Mouse (Mus musculus) small intestine, adult 2 months (tissue): Measurements from ENCODE around the gene Olfr571. TPM values are rescaled to one million over a fixed set of nuclear protein-coding genes. Genes with fewer than 3 reads are reported as not detected.

Source experiments
- H3K27ac ChIP-seq: fragments of 200-500 bp; 2 replicates; pipeline ENCODE4 v1.5.1; 2012; ENCODE audit warnings: low read depth, low read length, control low read depth, inconsistent platforms; ENCODE audit not compliant: insufficient read depth
- H3K27me3 ChIP-seq: fragments of 200-500 bp; 2 replicates; pipeline ENCODE4 v1.6.1; 2012; ENCODE audit warnings: mild to moderate bottlenecking, moderate library complexity, low read length, inconsistent platforms; ENCODE audit not compliant: control insufficient read depth, insufficient read depth
- H3K36me3 ChIP-seq: fragments of 200-500 bp; 2 replicates; pipeline ENCODE4 v1.6.1; 2012; ENCODE audit warnings: mild to moderate bottlenecking, low read length, control low read depth, inconsistent platforms; ENCODE audit not compliant: control insufficient read depth, insufficient read depth
- H3K4me1 ChIP-seq: fragments of 200-500 bp; 2 replicates; pipeline ENCODE4 v1.6.1; 2012; ENCODE audit warnings: low read length, inconsistent platforms, mixed read lengths; ENCODE audit not compliant: control insufficient read depth, insufficient read depth, insufficient read length
- H3K4me3 ChIP-seq: fragments of 200-500 bp; 2 replicates; pipeline ENCODE4 v1.5.1; 2012; ENCODE audit warnings: low read depth, mild to moderate bottlenecking, control low read depth, inconsistent platforms, low read length, moderate library complexity
- CTCF ChIP-seq: fragments of 200-500 bp; IDR thresholded peaks from 2 replicates; pipeline ENCODE4 v1.5.1; 2012; ENCODE audit warnings: low read depth, mild to moderate bottlenecking, control low read depth, inconsistent platforms, low read length, moderate library complexity, mixed read lengths; ENCODE audit not compliant: insufficient replicate concordance, insufficient read length; ENCODE audit errors: extremely low read depth
- POLR2A ChIP-seq: fragments of 200-500 bp; IDR thresholded peaks from 2 replicates; pipeline ENCODE4 v1.6.1; 2012; ENCODE audit warnings: low read depth, mild to moderate bottlenecking, control low read depth, inconsistent platforms, low read length, moderate library complexity
- WGBS: fragments of 180-500 bp; shearing (Covaris S2); methylation state at CpG from one replicate; pipeline ENCODE4 v1.1.7; 2018; 5-methylcytosine and 5-hydroxymethylcytosine counted together
- polyA plus RNA-seq: library from polyadenylated mRNA; depleted of rRNA; stranded (reverse); fragments of >200 nt; gene quantifications from 2 replicates; pipeline ENCODE4 v1.2.3, GENCODE M21; 2012; rRNA removed

Gene Olfr571
- polyA plus RNA-seq, 1 experiment, result not detected

GRCm38 (mm10) chr7:102858665-102859064 lies 58.7 kb downstream of the Olfr571 start, which contains the start of gene Olfr566:
Olfr566 (minus strand) TSS chr7:102858765.
- WGBS, result 80% methylated on average over 1 of the region's 1 CpGs
- Histone ChIP-seq H3K27ac (no peak within 1 kb of the TSS), H3K27me3 (no peaks in the 10 kb centered on the region), H3K4me3 (no peak within 1 kb of the TSS), H3K4me1 (no peaks in the 10 kb centered on the region), H3K36me3 (no peaks in the 10 kb centered on the region)
- TF ChIP-seq POLR2A, result no peak
- no peak for TF ChIP-seq CTCF

- H3K27me3 ChIP-seq, result no peaks in the 10 kb centered on the region
- no peaks in the 10 kb centered on the region for H3K36me3 ChIP-seq
- TF ChIP-seq POLR2A (no peak), CTCF (no peak)
- H3K4me3 ChIP-seq, result no peak overlapping the region
- no peak overlapping the region for H3K27ac ChIP-seq
- H3K4me1 ChIP-seq, result no peaks in the 10 kb centered on the region
Observed at GRCm38 (mm10) chr7:102855807-102856206, 61.5 kb downstream of the Olfr571 start.

Other genes with a start within 250 kb of the Olfr571 start
- 1.7 and 2.2 TPM in 2 replicates for gene Trim68, start 230.2 kb downstream of the Olfr571 start, polyA plus RNA-seq
- not detected in 2 replicates for gene Olfr557, start 221.6 kb downstream of the Olfr571 start, polyA plus RNA-seq
- 0.11 and 0.63 TPM in 2 replicates for gene Olfr558, start 215.3 kb downstream of the Olfr571 start, polyA plus RNA-seq
- gene Olfr33, start 198.5 kb downstream of the Olfr571 start, polyA plus RNA-seq, result not detected in 2 replicates
- gene Olfr559, start 190.0 kb downstream of the Olfr571 start, polyA plus RNA-seq, result not detected in 2 replicates
- not detected in 2 replicates for gene Olfr560, start 158.2 kb downstream of the Olfr571 start, polyA plus RNA-seq
- gene Olfr78, start 158.1 kb downstream of the Olfr571 start, polyA plus RNA-seq, result 0.55 and 0.71 TPM in 2 replicates
- not detected in 2 replicates for gene Olfr561, start 146.3 kb downstream of the Olfr571 start, polyA plus RNA-seq
- not detected in 2 replicates for gene Olfr564, start 114.1 kb downstream of the Olfr571 start, polyA plus RNA-seq
- not detected in 2 replicates for gene Olfr566, start 58.8 kb downstream of the Olfr571 start, polyA plus RNA-seq
- gene Olfr568, start 40.4 kb downstream of the Olfr571 start, polyA plus RNA-seq, result not detected in 2 replicates
- not detected in 2 replicates for gene Olfr569, start 26.7 kb downstream of the Olfr571 start, polyA plus RNA-seq
- gene Olfr570, start 23.0 kb downstream of the Olfr571 start, polyA plus RNA-seq, result not detected in 2 replicates
- not detected in 2 replicates for gene Olfr572, start 6.9 kb upstream of the Olfr571 start, polyA plus RNA-seq
- not detected in 2 replicates for gene Olfr573-ps1, start 25.0 kb upstream of the Olfr571 start, polyA plus RNA-seq
- not detected in 2 replicates for gene Olfr574, start 30.9 kb upstream of the Olfr571 start, polyA plus RNA-seq
- gene Olfr575, start 41.2 kb upstream of the Olfr571 start, polyA plus RNA-seq, result not detected in 2 replicates
- gene Olfr576, start 45.1 kb upstream of the Olfr571 start, polyA plus RNA-seq, result not detected in 2 replicates
- gene Olfr577, start 58.4 kb upstream of the Olfr571 start, polyA plus RNA-seq, result not detected in 2 replicates
- gene Olfr578, start 71.8 kb upstream of the Olfr571 start, polyA plus RNA-seq, result not detected in 2 replicates
- gene Olfr582, start 120.5 kb upstream of the Olfr571 start, polyA plus RNA-seq, result not detected in 2 replicates
- not detected in 2 replicates for gene Olfr583, start 133.8 kb upstream of the Olfr571 start, polyA plus RNA-seq
- not detected in 2 replicates for gene Olfr584, start 164.3 kb upstream of the Olfr571 start, polyA plus RNA-seq
- gene Olfr585, start 180.2 kb upstream of the Olfr571 start, polyA plus RNA-seq, result not detected in 2 replicates
- gene Olfr586, start 208.1 kb upstream of the Olfr571 start, polyA plus RNA-seq, result not detected in 2 replicates
- not detected in 2 replicates for gene Olfr588-ps1, start 223.3 kb upstream of the Olfr571 start, polyA plus RNA-seq
- not detected in 2 replicates for gene Olfr589, start 238.8 kb upstream of the Olfr571 start, polyA plus RNA-seq